Mouse (Mus musculus) 3134 (cell line): ENCODE measurements around the gene Nf1.
"Not testable (repeated sequence)": the region's sequence is repeated elsewhere in the genome, so short reads cannot be mapped to it uniquely, and the experiment has no call there.

ENCODE experiments used
- DNase-seq: peaks from one replicate; pipeline ENCODE4 v3.0.0-alpha.2; 2011; ENCODE audit warnings: low spot score; ENCODE audit not compliant: insufficient read length; ENCODE audit errors: extremely low read depth

The Nf1 gene

GRCm38 (mm10) chr11:79339234-79339807 is at the start of gene Nf1:
Nf1 (plus strand) TSS chr11:79339693.
- DNase-seq: peak; percentile 99

DNA sequence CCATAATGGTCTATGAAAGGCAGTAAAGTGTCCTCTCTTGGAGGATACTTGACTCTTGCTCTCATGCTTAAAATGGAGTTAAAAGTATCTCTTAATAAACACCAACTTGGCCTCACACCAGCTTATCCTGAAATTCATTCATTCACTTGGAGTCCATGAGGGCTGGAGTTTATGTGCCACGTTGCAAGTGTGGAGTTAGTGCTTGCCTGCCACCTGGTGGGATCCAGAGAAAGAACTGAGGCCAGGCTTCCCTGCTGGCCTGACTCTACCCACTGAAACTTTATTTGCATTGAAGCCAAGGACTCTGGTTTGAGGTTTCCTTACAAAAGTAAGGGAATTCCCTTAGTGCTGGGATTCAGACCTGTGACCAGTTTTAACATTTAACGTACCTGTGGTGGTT is 49.0 kb upstream of the Nf1 start:
- peak; percentile 41 for DNase-seq

DNA sequence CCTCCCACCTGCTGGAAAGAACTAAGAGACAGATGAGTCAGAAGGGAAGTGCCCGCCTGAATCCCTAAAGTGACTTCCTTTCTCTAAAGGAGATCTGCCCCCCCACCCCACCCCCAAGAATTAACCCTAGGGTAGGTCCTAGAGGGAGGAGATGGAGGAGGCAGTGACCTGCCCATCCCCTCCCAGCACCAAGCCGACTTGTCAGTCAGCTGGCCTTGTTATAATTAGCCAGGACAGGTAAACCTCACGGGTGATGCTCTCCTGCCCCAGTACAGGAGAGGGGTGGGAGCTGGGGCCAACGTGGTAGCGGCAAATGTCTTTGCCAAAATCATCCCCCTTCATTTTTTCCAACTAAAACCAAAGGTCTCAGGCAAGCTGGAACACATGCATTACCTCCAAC is 47.8 kb upstream of the Nf1 start:
- no peak for DNase-seq

GRCm38 (mm10) chr11:79292130-79292529 is 47.4 kb upstream of the Nf1 start:
- no peak for DNase-seq

DNA sequence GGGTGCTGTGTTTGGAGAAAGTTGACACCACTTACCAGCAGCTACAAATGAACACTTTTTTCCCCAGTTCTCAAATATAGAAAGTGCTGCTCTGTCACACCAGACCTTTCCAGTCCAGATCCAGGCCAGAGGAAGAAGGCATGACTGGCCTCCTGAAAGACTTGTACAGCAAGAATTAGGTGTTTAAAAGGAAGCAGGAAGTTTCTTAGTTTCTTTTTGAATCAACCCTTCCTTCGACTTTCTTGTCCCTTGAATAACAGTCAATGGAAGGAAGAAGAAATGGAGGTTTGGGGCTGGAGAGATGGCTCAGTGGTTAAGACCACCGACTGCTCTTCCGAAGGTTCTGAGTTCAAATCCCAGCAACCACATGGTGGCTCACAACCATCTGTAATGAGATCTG is 46.5 kb upstream of the Nf1 start:
- no peak for DNase-seq

- DNase-seq: no peak
Measured at GRCm38 (mm10) chr11:79293971-79294370, 45.5 kb upstream of the Nf1 start.

GRCm38 (mm10) chr11:79296167-79296566 is 43.3 kb upstream of the Nf1 start:
- no peak for DNase-seq

DNA sequence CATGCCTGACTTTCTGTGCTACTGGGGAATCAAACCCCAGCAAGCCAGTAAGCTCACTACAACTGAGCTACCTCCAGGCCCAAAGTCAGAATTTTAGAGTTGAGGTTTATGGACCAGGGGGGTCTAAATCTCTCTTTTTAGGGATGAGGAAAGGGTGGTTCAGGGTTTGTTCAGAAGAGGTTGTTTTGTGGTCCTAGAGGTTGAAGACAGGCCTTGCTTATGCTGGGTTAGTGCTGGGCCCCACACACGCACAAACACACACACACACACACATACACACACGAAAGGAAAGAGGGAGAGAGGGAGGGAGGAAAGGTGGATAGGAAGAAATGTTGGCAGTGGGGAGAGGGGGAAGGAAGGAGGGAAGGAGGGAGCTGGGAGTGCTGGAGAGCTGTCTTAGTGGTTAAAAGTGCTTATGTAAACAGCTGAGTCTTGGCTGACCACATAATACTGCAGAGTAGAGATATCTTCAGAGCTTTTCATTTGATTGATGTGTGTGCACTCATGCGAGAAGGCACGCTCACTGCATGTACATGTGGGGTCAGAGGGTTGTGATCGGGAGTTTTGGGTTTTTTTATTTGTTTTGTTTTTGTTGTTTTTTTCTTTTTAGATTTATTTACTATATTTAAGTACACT is 42.5 kb upstream of the Nf1 start, which contains the start of gene Gm9964:
Gene Gm9964, minus strand, starts transcription at position 51 of the 636 bp plus-strand sequence.
- DNase-seq: peak; percentile 35

- DNase-seq: no peak
Measured at GRCm38 (mm10) chr11:79299719-79300431, 39.6 kb upstream of the Nf1 start.

GRCm38 (mm10) chr11:79303109-79303508 is 36.4 kb upstream of the Nf1 start:
- no peak for DNase-seq

DNA sequence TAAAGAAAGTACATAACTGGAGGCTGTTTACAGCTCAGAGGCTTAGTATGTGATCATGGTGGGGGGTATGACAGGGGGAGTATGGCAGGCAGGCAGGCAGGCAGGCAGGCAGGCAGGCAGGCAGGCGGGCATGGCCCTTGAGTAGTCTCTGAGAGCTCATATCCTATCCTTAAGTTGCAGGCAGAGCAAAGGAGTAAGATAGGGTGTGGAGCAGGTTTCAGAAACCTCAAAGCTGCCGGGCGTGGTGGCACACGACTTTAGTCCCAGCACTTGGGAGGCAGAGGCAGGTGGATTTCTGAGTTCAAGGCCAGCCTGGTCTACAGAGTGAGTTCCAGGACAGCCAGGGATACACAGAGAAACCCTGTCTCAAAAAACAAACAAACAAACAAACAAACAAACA is 35.2 kb upstream of the Nf1 start:
- not testable (repeated sequence) for DNase-seq

DNA sequence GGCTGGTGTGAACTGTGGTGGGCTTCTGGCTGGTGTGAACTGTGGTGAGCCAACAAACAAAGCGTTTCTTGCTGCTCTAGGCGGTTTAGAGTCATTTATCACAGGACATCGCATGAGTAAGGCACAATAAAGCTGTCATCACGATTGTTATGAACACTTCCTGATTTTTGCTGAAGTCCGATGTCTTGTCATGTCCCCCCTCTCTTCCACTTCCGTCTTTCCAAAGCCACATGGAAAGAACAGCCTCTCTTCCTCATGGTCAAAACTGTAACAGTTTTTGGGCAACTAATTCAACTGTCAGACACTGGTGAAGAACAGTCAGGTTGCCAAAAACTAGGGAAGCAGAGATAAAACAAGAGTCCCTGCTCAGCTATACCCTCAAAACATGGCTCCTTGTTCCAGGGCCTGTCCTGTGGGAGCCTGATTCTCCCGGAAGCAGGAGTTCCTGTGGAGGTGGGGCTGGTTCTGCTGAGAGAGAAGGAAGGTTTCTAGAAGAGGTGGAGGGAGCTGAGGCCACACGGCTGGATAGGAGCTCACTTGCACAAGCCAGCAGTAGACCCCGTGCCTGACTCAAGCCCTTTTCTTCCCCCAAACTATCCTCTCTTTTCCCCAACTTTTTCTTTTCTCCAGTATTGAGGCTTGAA is 33.7 kb upstream of the Nf1 start:
- DNase-seq: peak; percentile 60

DNA sequence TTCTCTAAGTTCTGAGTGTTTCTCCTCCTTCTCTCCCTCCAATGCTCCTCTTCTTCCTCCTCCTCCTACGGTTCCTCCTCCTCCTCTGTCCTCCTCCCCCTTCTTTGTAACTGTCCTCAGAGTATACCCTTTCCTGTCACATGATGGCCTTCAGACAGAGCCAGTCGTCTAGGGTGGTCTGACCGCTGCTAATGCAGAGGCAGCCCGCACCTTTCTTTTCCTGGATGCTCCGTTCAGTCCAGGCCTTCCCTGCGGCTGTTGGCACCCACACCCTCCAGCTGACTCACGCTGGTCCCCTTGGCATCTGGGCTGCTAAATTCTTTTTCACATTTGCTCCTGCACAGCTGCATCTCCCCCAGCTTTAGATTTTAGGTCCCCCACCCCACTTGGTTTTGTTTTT is 33.0 kb upstream of the Nf1 start:
- DNase-seq: peak; percentile 89

- DNase-seq: peak; percentile 80
Measured at GRCm38 (mm10) chr11:79306996-79307395, 32.5 kb upstream of the Nf1 start.

GRCm38 (mm10) chr11:79307560-79308200 is 31.8 kb upstream of the Nf1 start:
- no peak for DNase-seq

DNA sequence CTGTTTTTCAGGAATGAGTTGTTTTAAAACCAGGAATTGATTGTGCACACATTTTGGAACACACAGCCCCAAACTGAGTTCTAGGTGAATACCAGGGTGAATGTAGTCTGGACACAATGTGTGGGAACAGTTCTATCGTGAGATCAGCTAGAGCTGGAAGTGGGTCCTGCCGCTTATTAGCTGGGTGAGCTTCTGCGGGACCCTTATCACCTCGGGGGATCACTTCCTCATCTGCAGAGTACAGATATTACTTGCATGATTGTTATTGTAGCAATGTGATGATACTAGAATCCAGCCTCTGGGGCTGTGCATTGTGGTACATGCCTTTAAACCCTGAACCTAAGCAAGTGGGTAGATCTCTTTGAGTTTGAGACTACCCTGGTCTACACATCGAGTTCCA is 29.0 kb upstream of the Nf1 start:
- no peak for DNase-seq

- no peak for DNase-seq
Measured at GRCm38 (mm10) chr11:79316807-79317345, 22.6 kb upstream of the Nf1 start.

DNA sequence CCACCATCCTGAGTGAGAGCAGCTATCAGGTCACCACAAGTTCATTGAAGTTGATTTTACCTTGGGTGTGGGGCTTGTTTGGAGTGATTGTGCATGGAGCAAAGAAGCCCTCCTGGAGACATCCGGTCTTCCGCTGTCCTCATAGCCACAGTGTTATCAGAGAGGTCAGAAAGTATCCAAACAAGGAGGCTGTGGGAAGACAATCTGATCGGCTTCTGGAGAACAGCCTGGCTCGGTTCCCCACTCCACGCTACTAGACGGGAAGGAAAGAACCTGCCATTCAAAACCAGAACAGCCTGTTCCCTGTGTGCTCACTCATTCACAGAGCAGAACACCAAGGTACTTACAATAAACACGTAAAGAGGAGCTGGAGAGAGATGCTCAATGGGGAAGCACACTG is 19.7 kb upstream of the Nf1 start:
- no peak for DNase-seq

DNA sequence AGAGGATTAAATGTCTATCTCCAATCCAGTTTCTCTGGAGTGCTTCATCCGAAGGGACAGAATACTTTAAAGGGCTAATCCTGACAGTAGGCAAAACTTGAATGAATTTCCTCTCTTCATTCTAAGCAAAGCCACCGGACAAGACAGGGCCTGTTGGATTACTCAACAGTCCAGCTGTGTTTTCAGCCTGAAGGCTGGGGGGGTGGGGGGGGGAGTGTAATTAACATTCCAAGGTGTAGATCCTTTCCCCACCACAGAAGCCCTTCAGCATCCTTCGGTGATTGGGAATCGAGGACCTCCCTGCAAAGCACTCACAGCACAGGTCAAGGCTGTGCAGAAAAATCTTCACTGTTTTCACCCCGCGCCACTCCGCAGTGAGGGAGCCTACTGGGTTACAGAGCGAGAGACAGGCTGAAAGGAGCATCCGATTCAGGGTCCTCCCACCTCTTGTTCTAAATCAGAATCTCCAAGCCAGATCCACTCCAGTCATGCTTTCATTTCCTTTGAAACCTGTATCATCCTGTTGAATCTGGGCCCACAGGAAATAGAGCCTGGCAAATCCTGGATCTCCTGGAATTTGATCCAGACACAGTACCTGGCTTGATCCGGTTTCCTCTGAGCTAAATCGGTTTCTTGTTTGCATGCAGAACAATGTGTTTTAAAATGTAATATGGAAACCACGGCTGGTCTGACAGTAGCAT is 15.4 kb upstream of the Nf1 start:
- no peak for DNase-seq

DNA sequence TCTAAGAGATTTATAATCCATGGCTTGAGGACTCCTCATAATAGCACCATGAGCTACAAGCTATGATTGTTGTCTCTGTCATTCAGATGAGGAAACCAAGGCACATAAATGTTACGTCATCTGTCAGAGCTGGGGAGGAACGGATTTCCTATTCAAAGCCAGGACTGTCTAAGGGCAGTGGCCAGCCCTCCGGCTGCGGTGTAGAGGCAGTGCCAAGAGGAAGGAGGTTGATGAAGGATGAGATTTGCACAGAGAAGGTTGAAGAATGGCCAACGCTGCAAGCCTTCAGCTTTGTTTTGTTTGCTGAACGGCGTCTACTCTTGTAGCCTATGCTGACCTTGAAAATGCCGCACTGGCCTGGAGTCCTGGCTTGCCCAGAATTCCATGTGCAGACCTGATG is 13.8 kb upstream of the Nf1 start:
- no peak for DNase-seq
